Mouse (Mus musculus): Measurements from ENCODE around the gene Ak1. TPM values are rescaled to one million over a fixed set of nuclear protein-coding genes. Genes with fewer than 3 reads are reported as not detected.

Gene Ak1
- polyA plus RNA-seq, 1 experiment = 23.5 TPM

DNA sequence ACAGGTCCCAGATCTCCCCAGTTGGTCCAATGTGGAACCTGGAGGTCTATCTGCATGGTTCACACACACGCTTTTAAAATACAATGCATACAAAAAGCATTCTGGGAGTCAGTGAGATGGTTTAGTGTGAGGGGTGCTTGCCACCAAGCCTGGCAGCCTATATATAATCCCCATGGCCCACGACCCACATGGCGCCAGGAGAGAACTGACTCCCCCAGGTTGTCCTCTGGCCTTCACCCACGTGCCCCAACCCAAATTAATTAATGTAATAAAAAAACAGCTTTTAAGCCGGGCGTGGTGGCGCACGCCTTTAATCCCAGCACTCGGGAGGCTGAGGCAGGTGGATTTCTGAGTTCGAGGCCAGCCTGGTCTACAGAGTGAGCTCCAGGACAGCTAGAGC lies 62.1 kb downstream of the Ak1 start:
- DNase-seq = no peak
- no peak overlapping the region for H3K4me3 ChIP-seq (ENCODE audit: control insufficient read depth, insufficient read depth, low read length)
- peaks cover 14% of the 10 kb centered on the region for H3K4me1 ChIP-seq (replicated peaks; ENCODE audit: control insufficient read depth, insufficient read depth, low read length)
- no peaks in the 10 kb centered on the region for H3K27me3 ChIP-seq (ENCODE audit: control insufficient read depth, insufficient read depth, low read length)
- H3K27ac ChIP-seq (ENCODE audit: control insufficient read depth, insufficient read depth, low read length) = no peak overlapping the region
- H3K36me3 ChIP-seq (ENCODE audit: control insufficient read depth, insufficient read depth, low read length) = no peaks in the 10 kb centered on the region
- WGBS = 97% methylated on average over 10 of the region's 10 CpGs
- TF ChIP-seq CTCF (IDR thresholded peaks at IDR 0.05; ENCODE audit: borderline replicate concordance, control insufficient read depth, extremely low read depth, insufficient read depth, low read length, poor library complexity) (no peak), POLR2A (IDR thresholded peaks at IDR 0.05; ENCODE audit: control insufficient read depth, extremely low read depth, insufficient read depth, low read length, poor library complexity) (no peak)

Other genes starting within 250 kb of the Ak1 start
- 192 and 257 TPM in 2 replicates for gene 1110008P14Rik, start 239.8 kb upstream of the Ak1 start, polyA plus RNA-seq (2012; rRNA removed)
- gene Lcn2, start 233.5 kb upstream of the Ak1 start, polyA plus RNA-seq (2012; rRNA removed) = 23.8 and 27.3 TPM in 2 replicates
- gene Ptges2, start 225.9 kb upstream of the Ak1 start, polyA plus RNA-seq (2012; rRNA removed) = 17.9 and 24.7 TPM in 2 replicates
- gene Naif1, start 171.3 kb upstream of the Ak1 start, polyA plus RNA-seq (2012; rRNA removed) = 8.8 and 9.2 TPM in 2 replicates
- 25.3 and 29.3 TPM in 2 replicates for gene Slc25a25, start 170.3 kb upstream of the Ak1 start, polyA plus RNA-seq (2012; rRNA removed)
- 57.4 and 66.7 TPM in 2 replicates for gene Fam102a, start 86.4 kb upstream of the Ak1 start, polyA plus RNA-seq (2012; rRNA removed)
- 158 and 173 TPM in 2 replicates for gene Dpm2, start 50.9 kb upstream of the Ak1 start, polyA plus RNA-seq (2012; rRNA removed)
- 0.92 and 1.1 TPM in 2 replicates for gene Pip5kl1, start 47.0 kb upstream of the Ak1 start, polyA plus RNA-seq (2012; rRNA removed)
- gene 9430097D07Rik, start 46.1 kb upstream of the Ak1 start, polyA plus RNA-seq (2012; rRNA removed) = not detected in 2 replicates
- 29.3 and 34.1 TPM in 2 replicates for gene St6galnac4, start 34.7 kb upstream of the Ak1 start, polyA plus RNA-seq (2012; rRNA removed)
- 18.1 and 25.9 TPM in 2 replicates for gene St6galnac6, start 22.0 kb upstream of the Ak1 start, polyA plus RNA-seq (2012; rRNA removed)
- gene Eng, start 24.8 kb downstream of the Ak1 start, polyA plus RNA-seq (2012; rRNA removed) = 62.1 and 66.1 TPM in 2 replicates
- gene Fpgs, start 82.4 kb downstream of the Ak1 start, polyA plus RNA-seq (2012; rRNA removed) = 61.8 and 65.7 TPM in 2 replicates
- gene Cdk9, start 91.3 kb downstream of the Ak1 start, polyA plus RNA-seq (2012; rRNA removed) = 220 and 239 TPM in 2 replicates
- 104 and 106 TPM in 2 replicates for gene Sh2d3c, start 99.3 kb downstream of the Ak1 start, polyA plus RNA-seq (2012; rRNA removed)
- 0.20 and 0.27 TPM in 2 replicates for gene 6330409D20Rik, start 119.3 kb downstream of the Ak1 start, polyA plus RNA-seq (2012; rRNA removed)
- 169 and 171 TPM in 2 replicates for gene Tor2a, start 135.5 kb downstream of the Ak1 start, polyA plus RNA-seq (2012; rRNA removed)
- gene Ttc16, start 153.9 kb downstream of the Ak1 start, polyA plus RNA-seq (2012; rRNA removed) = 1.9 and 2.3 TPM in 2 replicates
- gene Ptrh1, start 154.0 kb downstream of the Ak1 start, polyA plus RNA-seq (2012; rRNA removed) = 36.5 and 43.4 TPM in 2 replicates
- 0.11 and 0.27 TPM in 2 replicates for gene Cfap157, start 162.7 kb downstream of the Ak1 start, polyA plus RNA-seq (2012; rRNA removed)
- gene Stxbp1, start 225.5 kb downstream of the Ak1 start, polyA plus RNA-seq (2012; rRNA removed) = 6.6 and 8.3 TPM in 2 replicates